Comparison of ENCODE assay signal across 12 mouse cellular contexts in the genomic region with DNA sequence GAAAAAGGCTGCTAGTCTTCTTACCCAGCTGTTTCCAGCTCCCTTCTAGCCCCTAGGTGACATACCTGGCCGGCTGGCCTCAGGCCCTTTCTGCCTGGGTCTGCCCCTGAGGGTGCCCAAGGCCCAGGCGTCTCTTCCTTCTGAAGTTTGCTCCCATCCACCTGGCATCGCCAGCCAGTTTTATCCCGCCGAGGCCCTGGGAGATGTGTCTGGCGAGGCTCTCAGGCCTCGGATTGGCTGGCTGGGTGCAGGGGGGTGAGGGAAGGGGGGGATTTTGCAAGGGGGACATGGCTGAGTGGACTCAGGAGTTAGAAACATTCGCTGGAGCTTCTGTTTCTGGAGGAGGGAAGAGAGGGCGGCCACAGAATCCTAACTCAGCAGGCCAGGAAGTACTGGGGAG. TPM values are rescaled to one million over a fixed set of nuclear protein-coding genes. Genes with fewer than 3 reads are reported as not detected.
A peak's percentile ranks its signal among the peaks of the same experiment; 100 is the strongest.
DNase-seq lines count a peak whose midpoint lies in the region; ATAC-seq and TF ChIP-seq lines count a peak whose summit lies in the region.
"Had no signal": no experiment of that assay in that cellular context is flagged by ENCODE, and none has a peak within 500 bp of the region (broad histone marks: within the 10 kb centered on the region; RNA-seq: fewer than 3 reads in every experiment).

A gene (minus strand): TSS at position 180 of the 400 bp plus-strand sequence.

- H3K4me2 ChIP-seq in hindbrain, embryonic 15.5 days = peak within 1 kb of the TSS; percentile 57
- H3K4me2 ChIP-seq in liver, embryonic 12.5 days = no peak within 1 kb of the TSS

- H3K27me3 ChIP-seq in ES-Bruce4 (ENCODE audit: control insufficient read depth, insufficient read depth, low read length, poor library complexity, severe bottlenecking) = peaks cover 15% of the 10 kb centered on the region
- peaks cover 49% of the 10 kb centered on the region for H3K27me3 ChIP-seq in hindbrain, embryonic 15.5 days
- H3K27me3 ChIP-seq in midbrain, embryonic 10.5 days (ENCODE audit: low read depth, poor library complexity, severe bottlenecking) = peaks cover 87% of the 10 kb centered on the region
- H3K27me3 ChIP-seq in liver, embryonic 12.5 days (replicated peaks) = peaks cover 75% of the 10 kb centered on the region

- ATAC-seq in hindbrain, embryonic 15.5 days (ENCODE audit: low FRiP score, low read depth) = peak; percentile 49
- no peak for ATAC-seq in liver, embryonic 12.5 days
- ATAC-seq: inflammation-experienced regulatory T-cells, adult 6 months had no signal

- H3K9me3 ChIP-seq in ES-Bruce4 (replicated peaks; ENCODE audit: control insufficient read depth, insufficient read depth, low read length, poor library complexity, severe bottlenecking) = no peaks in the 10 kb centered on the region
- H3K9me3 ChIP-seq in hindbrain, embryonic 15.5 days = no peaks in the 10 kb centered on the region
- H3K9me3 ChIP-seq in midbrain, embryonic 10.5 days (replicated peaks) = no peaks in the 10 kb centered on the region
- H3K9me3 ChIP-seq in liver, embryonic 12.5 days (replicated peaks) = no peaks in the 10 kb centered on the region
- H3K9me3 ChIP-seq: embryonic facial prominence, embryonic 15.5 days had no signal

- no peak for TF ChIP-seq CTCF in ES-Bruce4 (IDR thresholded peaks at IDR 0.05; ENCODE audit: low read depth, low read length)

- H3K36me3 ChIP-seq in ES-Bruce4 (ENCODE audit: control insufficient read depth, insufficient read depth, low read length, poor library complexity, severe bottlenecking) = no peaks in the 10 kb centered on the region
- no peaks in the 10 kb centered on the region for H3K36me3 ChIP-seq in hindbrain, embryonic 15.5 days
- H3K36me3 ChIP-seq in midbrain, embryonic 10.5 days = no peaks in the 10 kb centered on the region
- H3K36me3 ChIP-seq in liver, embryonic 12.5 days = no peaks in the 10 kb centered on the region
- H3K36me3 ChIP-seq: embryonic facial prominence, embryonic 15.5 days had no signal

- DNase-seq in embryo, embryonic 11 days = peak; percentile 21
- no peak for DNase-seq in embryo, embryonic 10 days (ENCODE audit: low spot score)
- DNase-seq in midbrain, embryonic 10.5 days (ENCODE audit: low spot score) = peak; percentile 46
- no peak for DNase-seq in right cerebral cortex, postnatal 25 days
- DNase-seq in cerebellum, postnatal 10 days = no peak
- DNase-seq: adrenal gland, adult 8-10 months; lung, adult 18-20 months had no signal

- TF ChIP-seq POLR2A in ES-Bruce4 (IDR thresholded peaks at IDR 0.05; ENCODE audit: insufficient read depth, low read length) = no peak

- H3K27ac ChIP-seq in ES-Bruce4 (ENCODE audit: insufficient read depth, low read length) = no peak within 1 kb of the TSS
- H3K27ac ChIP-seq in hindbrain, embryonic 15.5 days (replicated peaks) = peak within 1 kb of the TSS; percentile 69
- H3K27ac ChIP-seq in midbrain, embryonic 10.5 days (replicated peaks) = peak within 1 kb of the TSS; percentile 77
- H3K27ac ChIP-seq in liver, embryonic 12.5 days = no peak within 1 kb of the TSS
- H3K27ac ChIP-seq: embryonic facial prominence, embryonic 15.5 days had no signal

- WGBS in hindbrain, embryonic 15.5 days = 24% methylated on average over 9 of the region's 9 CpGs
- 3% methylated on average over 9 of the region's 9 CpGs for WGBS in midbrain, embryonic 10.5 days
- WGBS in liver, embryonic 12.5 days (ENCODE audit: insufficient replicate concordance) = 17% methylated on average over 9 of the region's 9 CpGs

- peak within 1 kb of the TSS; percentile 47 for H3K9ac ChIP-seq in ES-Bruce4 (ENCODE audit: low read depth, poor library complexity, severe bottlenecking)
- peak within 1 kb of the TSS; percentile 35; the same call in 1 of the 2 replicates for H3K9ac ChIP-seq in hindbrain, embryonic 15.5 days
- no peak within 1 kb of the TSS for H3K9ac ChIP-seq in liver, embryonic 12.5 days
- H3K9ac ChIP-seq: embryonic facial prominence, embryonic 15.5 days had no signal

- H3K4me3 ChIP-seq in ES-Bruce4 (ENCODE audit: low read depth, low read length) = peak within 1 kb of the TSS; percentile 57
- H3K4me3 ChIP-seq in hindbrain, embryonic 15.5 days = peak within 1 kb of the TSS; percentile 36
- H3K4me3 ChIP-seq in midbrain, embryonic 10.5 days = peak within 1 kb of the TSS; percentile 60
- no peak within 1 kb of the TSS for H3K4me3 ChIP-seq in liver, embryonic 12.5 days

- no peaks in the 10 kb centered on the region for H3K4me1 ChIP-seq in ES-Bruce4 (ENCODE audit: control insufficient read depth, insufficient read depth, low read length)
- H3K4me1 ChIP-seq in hindbrain, embryonic 15.5 days (replicated peaks) = peaks cover 22% of the 10 kb centered on the region
- peaks cover 48% of the 10 kb centered on the region for H3K4me1 ChIP-seq in midbrain, embryonic 10.5 days
- H3K4me1 ChIP-seq in liver, embryonic 12.5 days = no peaks in the 10 kb centered on the region

- no peak for TF ChIP-seq EP300 in ES-Bruce4 (IDR thresholded peaks at IDR 0.05; ENCODE audit: insufficient read depth, low read depth, low read length)

RNA-seq across cellular contexts. Expression of the gene that starts here (rescaled TPM):
- polyA plus RNA-seq in ES-Bruce4 (2011; ENCODE audit: insufficient read depth, insufficient read length, low read depth, missing spikeins) = 0.26 and 0.57 TPM in 2 replicates
- 18.2 and 23.4 TPM in 2 replicates for polyA plus RNA-seq in hindbrain, embryonic 15.5 days (2015; fragmentation: Nextera tagmentation; extraction: Ambion mirVana)
- polyA plus RNA-seq in midbrain, embryonic 10.5 days (2016; fragmentation: Nextera tagmentation; extraction: Ambion mirVana) = 6.8 and 7.2 TPM in 2 replicates
- polyA plus RNA-seq in liver, embryonic 12.5 days (2016; fragmentation: Nextera tagmentation; extraction: Ambion mirVana) = not detected in 2 replicates
- polyA plus RNA-seq: inflammation-experienced regulatory T-cells, adult 6 months had no signal

Comparison
In these comparisons a context has a peak if more than half of its experiments do, and no peak if none do; other contexts are left out.
1. DNase-seq: peak in embryo, embryonic 11 days (single experiment) and midbrain, embryonic 10.5 days (single experiment); none in embryo, embryonic 10 days (single experiment), right cerebral cortex, postnatal 25 days (single experiment) and cerebellum, postnatal 10 days (0 of 2).
2. H3K27ac ChIP-seq: peak in hindbrain, embryonic 15.5 days (single experiment) and midbrain, embryonic 10.5 days (single experiment); none in ES-Bruce4 (single experiment) and liver, embryonic 12.5 days (single experiment).